Mouse (Mus musculus): ENCODE data around the gene Dcaf12l1. TPM values are rescaled to one million over a fixed set of nuclear protein-coding genes. Genes with fewer than 3 reads are reported as not detected.
"Not testable (repeated sequence)": the region's sequence is repeated elsewhere in the genome, so short reads cannot be mapped to it uniquely, and the experiment has no call there.

The Dcaf12l1 gene
- polyA plus RNA-seq (2012; ENCODE audit: insufficient read depth, low replicate concordance) = not detected in 2 replicates

- Histone ChIP-seq H3K9me3 (peaks cover 20% of the 10 kb centered on the region), H3K4me3 (replicated peaks) (peak within 1 kb of the TSS; percentile 83), H3K36me3 (replicated peaks; ENCODE audit: low read length) (no peaks in the 10 kb centered on the region), H3K4me1 (peaks cover 9% of the 10 kb centered on the region; the same call in 1 of the 2 replicates), H3K27me3 (replicated peaks) (peaks cover 19% of the 10 kb centered on the region)
- TF ChIP-seq GATA1 (IDR thresholded peaks at IDR 0.05; ENCODE audit: borderline replicate concordance, low read length) (no peak), FLI1 (IDR thresholded peaks at IDR 0.05; ENCODE audit: low read length) (no peak)
These were observed at the start of gene Dcaf12l1 for GRCm38 (mm10) chrX:44789761-44790411. Gene Dcaf12l1 (minus strand): TSS chrX:44790197.

DNA sequence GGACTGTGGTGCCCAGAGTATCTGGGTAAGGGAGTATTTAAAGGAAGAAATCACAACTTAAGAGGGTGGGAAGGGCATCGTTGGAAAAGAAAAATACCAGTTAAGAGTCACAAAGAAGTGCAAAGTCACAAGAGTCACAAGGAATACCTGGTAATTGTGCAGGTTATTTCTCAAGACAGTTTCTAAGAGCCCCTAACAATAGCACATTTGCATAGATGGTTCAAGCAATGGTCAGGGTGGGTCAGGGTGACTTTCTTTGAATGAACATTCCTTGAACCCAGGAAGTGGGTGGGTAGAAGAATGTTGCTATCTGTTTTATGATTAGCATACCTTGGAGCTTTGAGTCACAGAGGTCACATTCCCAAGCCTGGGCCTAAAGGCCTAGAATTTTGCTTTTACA is 19.4 kb upstream of the Dcaf12l1 start:
- H3K9me3 ChIP-seq; H3K4me3 ChIP-seq (replicated peaks); H3K4me1 ChIP-seq; H3K36me3 ChIP-seq (replicated peaks; ENCODE audit: low read length); H3K27me3 ChIP-seq (replicated peaks): not testable (repeated sequence)

- peaks cover 19% of the 10 kb centered on the region for H3K27me3 ChIP-seq (replicated peaks)
- peak overlapping the region; percentile 83 for H3K4me3 ChIP-seq (replicated peaks)
- H3K36me3 ChIP-seq (replicated peaks; ENCODE audit: low read length) = no peaks in the 10 kb centered on the region
- peaks cover 20% of the 10 kb centered on the region for H3K9me3 ChIP-seq
- H3K4me1 ChIP-seq = peaks cover 9% of the 10 kb centered on the region; the same call in 1 of the 2 replicates
- TF ChIP-seq FLI1 (IDR thresholded peaks at IDR 0.05; ENCODE audit: low read length) (no peak), GATA1 (IDR thresholded peaks at IDR 0.05; ENCODE audit: borderline replicate concordance, low read length) (no peak)
These were observed 799 bp downstream of the Dcaf12l1 start for GRCm38 (mm10) chrX:44789036-44789760.

All from megakaryocyte, embryonic 14.5 days (primary cell).